Mouse (Mus musculus) monocyte, adult 59 days (primary cell): ENCODE data around the gene Tgfbr2. TPM values are rescaled to one million over a fixed set of nuclear protein-coding genes. Genes with fewer than 3 reads are reported as not detected.

Experiments
- total RNA-seq, 2 experiments: library from RNA; stranded (reverse); gene quantifications; one replicate each; pipeline ENCODE4 v1.2.4; 2023

The Tgfbr2 gene
- total RNA-seq: 10 to 100 TPM; 86.1 to 97.4 TPM

DNA sequence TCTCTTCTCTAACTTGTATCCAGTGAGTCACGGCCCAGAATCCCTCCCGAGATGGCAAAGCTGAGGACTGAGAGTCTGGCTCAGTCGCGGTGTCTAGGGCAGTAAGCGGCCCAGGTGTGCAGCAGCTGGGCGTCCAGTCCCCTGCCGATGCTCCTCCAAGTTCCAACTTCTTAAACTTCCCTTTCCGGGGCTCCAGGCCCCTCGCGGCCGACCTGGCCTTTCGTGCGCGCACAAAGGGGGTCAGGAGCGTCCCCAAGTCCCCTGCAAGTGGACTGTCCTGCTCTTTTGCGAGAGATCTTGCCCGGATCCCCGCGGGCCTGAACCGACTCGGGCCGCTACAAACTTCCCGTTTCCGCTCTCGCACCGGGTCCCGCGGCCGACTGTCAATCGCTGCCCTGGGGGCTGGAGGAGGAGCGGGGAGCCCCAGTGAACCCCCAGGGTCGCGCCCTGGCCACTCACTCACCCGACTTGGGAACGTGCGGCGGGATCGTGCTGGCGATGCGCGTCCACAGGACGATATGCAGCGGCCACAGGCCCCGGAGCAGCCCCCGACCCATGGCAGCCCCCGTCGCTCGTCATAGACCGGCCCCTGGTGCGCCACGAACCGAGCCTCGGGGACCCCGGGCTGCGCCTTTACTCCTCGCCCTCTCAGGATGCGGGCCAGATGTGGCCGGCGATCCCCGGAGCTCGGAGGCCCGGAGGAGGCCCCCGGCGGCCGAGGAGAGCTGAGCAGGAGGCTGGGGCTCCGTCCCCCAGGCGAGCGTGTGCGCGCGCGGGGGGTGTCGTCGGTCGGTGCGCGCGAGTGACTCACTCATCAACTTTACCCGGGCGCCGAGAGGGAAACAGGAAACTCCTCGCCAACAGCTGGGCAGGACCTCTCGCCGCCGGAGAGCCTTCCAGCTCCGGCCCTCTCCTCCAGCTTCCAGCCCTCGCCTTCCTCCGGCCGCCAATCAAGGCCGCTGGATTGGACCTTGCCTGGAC is at the start of gene Tgfbr2:
Gene Tgfbr2, minus strand, starts transcription at position 880 of the 981 bp plus-strand sequence.

